Mouse (Mus musculus) hindbrain, embryonic 16.5 days (tissue): ENCODE measurements around the gene Pdzd2. TPM values are rescaled to one million over a fixed set of nuclear protein-coding genes. Genes with fewer than 3 reads are reported as not detected.

Experiments
- ATAC-seq: fragments of 200-750 bp; cut with Nextera tagmentation; 2 replicates; pipeline ENCODE4 v1.8.0; 2017; ENCODE audit warnings: moderate TSS enrichment, moderate library complexity
- H3K27ac ChIP-seq: fragments of 300-500 bp; sonication (generic); 2 replicates; pipeline ENCODE4 v1.5.1; 2014; ENCODE audit warnings: low read depth, mild to moderate bottlenecking, control low read depth, low read length, moderate library complexity
- H3K27me3 ChIP-seq: fragments of 300-500 bp; sonication (generic); replicated peaks from 2 replicates; pipeline ENCODE4 v1.6.1; 2014; ENCODE audit warnings: low read length; ENCODE audit not compliant: control insufficient read depth, insufficient read depth
- H3K36me3 ChIP-seq: fragments of 300-500 bp; sonication (generic); 2 replicates; pipeline ENCODE4 v1.6.1; 2014; ENCODE audit warnings: mild to moderate bottlenecking, low read length, moderate library complexity, mixed read lengths; ENCODE audit not compliant: control insufficient read depth, insufficient read depth
- H3K4me1 ChIP-seq: fragments of 300-500 bp; sonication (generic); 2 replicates; pipeline ENCODE4 v1.6.1; 2014; ENCODE audit warnings: low read depth, low read length; ENCODE audit not compliant: control insufficient read depth, insufficient read depth
- H3K4me2 ChIP-seq: fragments of 300-500 bp; sonication (generic); 2 replicates; pipeline ENCODE4 v1.6.1; 2014; ENCODE audit warnings: mild to moderate bottlenecking, low read length, control low read depth, moderate library complexity
- H3K4me3 ChIP-seq: fragments of 300-500 bp; sonication (generic); 2 replicates; pipeline ENCODE4 v1.5.1; 2014; ENCODE audit warnings: mild to moderate bottlenecking, low read length, control low read depth, moderate library complexity
- H3K9ac ChIP-seq: fragments of 300-500 bp; sonication (generic); 2 replicates; pipeline ENCODE4 v1.6.1; 2014; ENCODE audit warnings: low read depth, mild to moderate bottlenecking, control low read depth, low read length, moderate library complexity
- H3K9me3 ChIP-seq: fragments of 300-500 bp; sonication (generic); 2 replicates; pipeline ENCODE4 v1.6.1; 2014; ENCODE audit warnings: mild to moderate bottlenecking, low read length, moderate library complexity; ENCODE audit not compliant: control insufficient read depth
- WGBS: fragments of 180-500 bp; shearing (Covaris S2); extraction: QIAGEN DNeasy Blood & Tissue Kit; methylation state at CpG from one replicate; pipeline ENCODE4 v1.1.7; 2014; 5-methylcytosine and 5-hydroxymethylcytosine counted together
- polyA plus RNA-seq: library from polyadenylated mRNA; unstranded; fragments of >200 nt; fragmentation: Nextera tagmentation; extraction: Ambion mirVana; gene quantifications from 2 replicates; pipeline ENCODE4 v1.2.1, GENCODE M21; 2015

The Pdzd2 gene
- polyA plus RNA-seq, 1 experiment from 2014 or later: 19.5 TPM

- H3K4me1 ChIP-seq: no peaks in the 10 kb centered on the region
- H3K27me3 ChIP-seq: no peaks in the 10 kb centered on the region
- no peak overlapping the region for H3K9ac ChIP-seq
- no peaks in the 10 kb centered on the region for H3K9me3 ChIP-seq
- no peak overlapping the region for H3K4me3 ChIP-seq
- H3K36me3 ChIP-seq: no peaks in the 10 kb centered on the region
- no peak for ATAC-seq
- 92% methylated on average over 6 of the region's 6 CpGs for WGBS
- H3K27ac ChIP-seq: no peak overlapping the region
- H3K4me2 ChIP-seq: no peak overlapping the region
Measured at GRCm38 (mm10) chr15:12665946-12666345, 73.8 kb downstream of the Pdzd2 start.

GRCm38 (mm10) chr15:12663351-12663750 lies 76.4 kb downstream of the Pdzd2 start:
- no peaks in the 10 kb centered on the region for H3K9me3 ChIP-seq
- H3K36me3 ChIP-seq: no peaks in the 10 kb centered on the region
- H3K9ac ChIP-seq: no peak overlapping the region
- H3K27me3 ChIP-seq: no peaks in the 10 kb centered on the region
- no peaks in the 10 kb centered on the region for H3K4me1 ChIP-seq
- H3K4me3 ChIP-seq: no peak overlapping the region
- no peak for ATAC-seq
- WGBS: 94% methylated on average over 9 of the region's 9 CpGs
- no peak overlapping the region for H3K4me2 ChIP-seq
- H3K27ac ChIP-seq: no peak overlapping the region

- H3K4me2 ChIP-seq: no peak overlapping the region
- 89% methylated on average over 9 of the region's 9 CpGs for WGBS
- no peaks in the 10 kb centered on the region for H3K36me3 ChIP-seq
- H3K9ac ChIP-seq: no peak overlapping the region
- H3K4me1 ChIP-seq: no peaks in the 10 kb centered on the region
- H3K9me3 ChIP-seq: peaks cover 3% of the 10 kb centered on the region; the same call in 1 of the 2 replicates
- H3K4me3 ChIP-seq: no peak overlapping the region
- H3K27me3 ChIP-seq: no peaks in the 10 kb centered on the region
- no peak overlapping the region for H3K27ac ChIP-seq
- no peak for ATAC-seq
Measured at GRCm38 (mm10) chr15:12660320-12660719, 79.4 kb downstream of the Pdzd2 start.

GRCm38 (mm10) chr15:12655959-12656662 lies 83.6 kb downstream of the Pdzd2 start:
- Histone ChIP-seq H3K4me2 (no peak overlapping the region), H3K9me3 (peaks cover 3% of the 10 kb centered on the region; the same call in 1 of the 2 replicates), H3K9ac (no peak overlapping the region), H3K4me3 (no peak overlapping the region), H3K4me1 (no peaks in the 10 kb centered on the region), H3K36me3 (no peaks in the 10 kb centered on the region), H3K27me3 (no peaks in the 10 kb centered on the region), H3K27ac (no peak overlapping the region)
- ATAC-seq: no peak
- WGBS: 83% methylated on average over 6 of the region's 6 CpGs

- Histone ChIP-seq H3K4me2 (no peak overlapping the region), H3K36me3 (no peaks in the 10 kb centered on the region), H3K4me3 (no peak overlapping the region), H3K27ac (no peak overlapping the region), H3K27me3 (no peaks in the 10 kb centered on the region), H3K4me1 (no peaks in the 10 kb centered on the region), H3K9ac (no peak overlapping the region), H3K9me3 (peaks cover 3% of the 10 kb centered on the region; the same call in 1 of the 2 replicates)
- ATAC-seq: no peak
- WGBS: 96% methylated on average over 7 of the region's 7 CpGs
Measured at GRCm38 (mm10) chr15:12655316-12655715, 84.4 kb downstream of the Pdzd2 start.

- Histone ChIP-seq H3K9ac (no peak overlapping the region), H3K27me3 (no peaks in the 10 kb centered on the region), H3K4me3 (no peak overlapping the region), H3K36me3 (no peaks in the 10 kb centered on the region), H3K4me1 (no peaks in the 10 kb centered on the region), H3K27ac (no peak overlapping the region), H3K9me3 (peaks cover 2% of the 10 kb centered on the region; the same call in 1 of the 2 replicates), H3K4me2 (no peak overlapping the region)
- no peak for ATAC-seq
- 63% methylated on average over 15 of the region's 15 CpGs for WGBS
Measured at GRCm38 (mm10) chr15:12652336-12653031, 87.2 kb downstream of the Pdzd2 start.

- Histone ChIP-seq H3K4me2 (no peak overlapping the region), H3K27ac (no peak overlapping the region), H3K4me3 (no peak overlapping the region), H3K4me1 (no peaks in the 10 kb centered on the region), H3K9me3 (no peaks in the 10 kb centered on the region), H3K9ac (no peak overlapping the region), H3K27me3 (no peaks in the 10 kb centered on the region), H3K36me3 (no peaks in the 10 kb centered on the region)
- no peak for ATAC-seq
- WGBS: 82% methylated on average over 3 of the region's 3 CpGs
Measured at GRCm38 (mm10) chr15:12650236-12650635, 89.5 kb downstream of the Pdzd2 start.

GRCm38 (mm10) chr15:12649674-12650073 lies 90.0 kb downstream of the Pdzd2 start:
- no peak overlapping the region for H3K27ac ChIP-seq

GRCm38 (mm10) chr15:12649131-12649530 lies 90.6 kb downstream of the Pdzd2 start:
- H3K27ac ChIP-seq: no peak overlapping the region
- no peak overlapping the region for H3K4me3 ChIP-seq
- H3K4me2 ChIP-seq: no peak overlapping the region
- ATAC-seq: no peak
- WGBS: 78% methylated on average over 2 of the region's 2 CpGs
- H3K36me3 ChIP-seq: no peaks in the 10 kb centered on the region
- no peak overlapping the region for H3K9ac ChIP-seq
- no peaks in the 10 kb centered on the region for H3K4me1 ChIP-seq
- no peaks in the 10 kb centered on the region for H3K9me3 ChIP-seq
- H3K27me3 ChIP-seq: no peaks in the 10 kb centered on the region

More at GRCm38 (mm10) chr15:12649674-12650073, 90.0 kb downstream of the Pdzd2 start:
- Histone ChIP-seq H3K9me3 (no peaks in the 10 kb centered on the region), H3K4me1 (no peaks in the 10 kb centered on the region), H3K9ac (no peak overlapping the region), H3K4me3 (no peak overlapping the region), H3K27me3 (no peaks in the 10 kb centered on the region), H3K36me3 (no peaks in the 10 kb centered on the region), H3K4me2 (no peak overlapping the region)
- no peak; the same call in 1 of the 2 replicates for ATAC-seq
- WGBS: 77% methylated on average over 3 of the region's 3 CpGs
